Mouse (Mus musculus): ENCODE measurements around the gene Pard3b. TPM values are rescaled to one million over a fixed set of nuclear protein-coding genes. Genes with fewer than 3 reads are reported as not detected.

Gene Pard3b
- polyA plus RNA-seq, 1 experiment, result not detected

- Histone ChIP-seq H3K4me3 (ENCODE audit: insufficient read depth, low read depth, low read length) (no peak overlapping the region), H3K4me1 (ENCODE audit: control insufficient read depth, insufficient read depth, low read length) (no peaks in the 10 kb centered on the region), H3K27ac (ENCODE audit: insufficient read depth, low read depth, low read length) (no peak overlapping the region)
- WGBS, result 84% methylated on average over 3 of the region's 3 CpGs
- TF ChIP-seq POLR2A (IDR thresholded peaks at IDR 0.05; ENCODE audit: insufficient read depth, low read depth, low read length) (no peak), CTCF (IDR thresholded peaks at IDR 0.05; ENCODE audit: insufficient read depth, low read depth, low read length) (no peak)
These were observed 979.6 kb downstream of the Pard3b start for GRCm38 (mm10) chr1:62618109-62618665.

GRCm38 (mm10) chr1:62619456-62619855 lies 980.8 kb downstream of the Pard3b start:
- H3K27ac ChIP-seq (ENCODE audit: insufficient read depth, low read depth, low read length), result no peak overlapping the region
- WGBS, result 91% methylated on average over 5 of the region's 5 CpGs
- no peaks in the 10 kb centered on the region for H3K4me1 ChIP-seq (ENCODE audit: control insufficient read depth, insufficient read depth, low read length)
- no peak overlapping the region for H3K4me3 ChIP-seq (ENCODE audit: insufficient read depth, low read depth, low read length)
- TF ChIP-seq CTCF (IDR thresholded peaks at IDR 0.05; ENCODE audit: insufficient read depth, low read depth, low read length) (no peak), POLR2A (IDR thresholded peaks at IDR 0.05; ENCODE audit: insufficient read depth, low read depth, low read length) (no peak)

DNA sequence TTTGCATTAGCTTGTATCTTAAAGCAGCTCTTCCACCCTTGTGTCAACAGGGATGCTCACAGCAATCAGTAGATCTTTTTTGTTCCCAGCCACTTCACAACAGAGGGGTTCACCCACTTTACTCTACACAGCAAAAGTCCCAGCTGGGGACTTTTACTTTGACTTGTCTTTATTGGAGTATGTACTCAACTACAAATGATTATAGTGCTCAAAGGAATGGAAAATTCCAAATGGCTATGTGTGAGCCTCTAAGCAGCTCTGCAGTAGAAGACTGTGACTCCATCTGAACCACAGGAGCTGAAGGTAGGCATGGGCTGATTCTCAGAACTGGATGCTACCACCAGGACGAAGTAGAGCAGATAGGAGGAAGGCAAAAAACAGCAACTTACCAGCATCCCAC lies 983.8 kb downstream of the Pard3b start:
- WGBS, result 91% methylated on average over 1 of the region's 1 CpGs
- Histone ChIP-seq H3K4me3 (ENCODE audit: insufficient read depth, low read depth, low read length) (no peak overlapping the region), H3K4me1 (ENCODE audit: control insufficient read depth, insufficient read depth, low read length) (no peaks in the 10 kb centered on the region), H3K27ac (ENCODE audit: insufficient read depth, low read depth, low read length) (no peak overlapping the region)
- TF ChIP-seq CTCF (IDR thresholded peaks at IDR 0.05; ENCODE audit: insufficient read depth, low read depth, low read length) (no peak), POLR2A (IDR thresholded peaks at IDR 0.05; ENCODE audit: insufficient read depth, low read depth, low read length) (no peak)

- WGBS, result 98% methylated on average over 2 of the region's 2 CpGs
- Histone ChIP-seq H3K27ac (ENCODE audit: insufficient read depth, low read depth, low read length) (no peak overlapping the region), H3K4me3 (ENCODE audit: insufficient read depth, low read depth, low read length) (no peak overlapping the region), H3K4me1 (ENCODE audit: control insufficient read depth, insufficient read depth, low read length) (no peaks in the 10 kb centered on the region)
- TF ChIP-seq CTCF (IDR thresholded peaks at IDR 0.05; ENCODE audit: insufficient read depth, low read depth, low read length) (no peak), POLR2A (IDR thresholded peaks at IDR 0.05; ENCODE audit: insufficient read depth, low read depth, low read length) (no peak)
These were observed 985.5 kb downstream of the Pard3b start for GRCm38 (mm10) chr1:62624166-62624565.

DNA sequence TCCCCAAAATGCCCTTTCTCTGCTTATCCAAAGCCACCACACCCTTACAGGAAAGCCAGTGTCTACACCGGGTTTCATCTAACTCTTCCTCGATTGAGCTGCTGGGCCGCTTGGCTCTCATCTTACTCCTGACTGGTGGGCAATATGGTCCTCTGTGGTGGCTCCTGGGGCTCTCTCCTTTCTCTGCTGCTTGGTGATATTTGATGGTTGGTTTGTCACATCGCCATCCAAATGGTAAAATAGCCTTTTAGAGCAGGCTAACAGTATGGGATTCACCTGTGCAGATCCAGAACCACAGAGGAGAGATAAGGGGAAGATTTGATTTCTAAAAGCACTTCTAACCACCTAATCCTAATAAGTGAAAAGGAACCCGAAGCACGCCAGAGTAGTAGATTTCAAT lies 986.2 kb downstream of the Pard3b start:
- no peak overlapping the region for H3K27ac ChIP-seq (ENCODE audit: insufficient read depth, low read depth, low read length)
- 96% methylated on average over 6 of the region's 6 CpGs for WGBS
- H3K4me3 ChIP-seq (ENCODE audit: insufficient read depth, low read depth, low read length), result no peak overlapping the region
- H3K4me1 ChIP-seq (ENCODE audit: control insufficient read depth, insufficient read depth, low read length), result no peaks in the 10 kb centered on the region
- TF ChIP-seq CTCF (IDR thresholded peaks at IDR 0.05; ENCODE audit: insufficient read depth, low read depth, low read length), result no peak
- no peak for TF ChIP-seq POLR2A (IDR thresholded peaks at IDR 0.05; ENCODE audit: insufficient read depth, low read depth, low read length)

DNA sequence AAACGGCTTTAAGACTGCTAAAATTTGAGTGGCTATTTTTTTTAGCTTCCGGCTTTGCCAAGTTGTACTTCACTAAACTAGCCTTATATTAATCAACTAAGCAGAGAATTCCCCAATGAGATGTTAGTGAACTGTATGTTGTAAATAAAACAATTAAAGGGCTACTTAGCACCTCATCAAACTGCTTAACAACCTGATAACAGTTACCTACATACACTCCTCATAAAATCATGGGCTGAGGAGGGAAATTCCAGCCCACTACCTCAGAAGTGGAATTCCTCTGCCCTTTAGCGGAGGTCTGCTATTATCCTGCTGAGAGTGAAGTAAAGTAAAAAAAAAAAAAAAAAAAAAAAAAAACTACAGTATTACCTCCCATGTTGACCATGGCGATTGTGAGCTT lies 986.7 kb downstream of the Pard3b start:
- H3K4me1 ChIP-seq (ENCODE audit: control insufficient read depth, insufficient read depth, low read length), result no peaks in the 10 kb centered on the region
- H3K27ac ChIP-seq (ENCODE audit: insufficient read depth, low read depth, low read length), result no peak overlapping the region
- TF ChIP-seq CTCF (IDR thresholded peaks at IDR 0.05; ENCODE audit: insufficient read depth, low read depth, low read length), result no peak
- no peak for TF ChIP-seq POLR2A (IDR thresholded peaks at IDR 0.05; ENCODE audit: insufficient read depth, low read depth, low read length)
- no peak overlapping the region for H3K4me3 ChIP-seq (ENCODE audit: insufficient read depth, low read depth, low read length)
- WGBS, result 92% methylated on average over 4 of the region's 4 CpGs

GRCm38 (mm10) chr1:62625819-62626505 lies 987.3 kb downstream of the Pard3b start:
- no peak for TF ChIP-seq CTCF (IDR thresholded peaks at IDR 0.05; ENCODE audit: insufficient read depth, low read depth, low read length)
- TF ChIP-seq POLR2A (IDR thresholded peaks at IDR 0.05; ENCODE audit: insufficient read depth, low read depth, low read length), result no peak
- Histone ChIP-seq H3K4me3 (ENCODE audit: insufficient read depth, low read depth, low read length) (no peak overlapping the region), H3K27ac (ENCODE audit: insufficient read depth, low read depth, low read length) (no peak overlapping the region), H3K4me1 (ENCODE audit: control insufficient read depth, insufficient read depth, low read length) (no peaks in the 10 kb centered on the region)
- WGBS, result 96% methylated on average over 10 of the region's 10 CpGs

GRCm38 (mm10) chr1:62629952-62630351 lies 991.3 kb downstream of the Pard3b start:
- no peaks in the 10 kb centered on the region for H3K4me1 ChIP-seq (ENCODE audit: control insufficient read depth, insufficient read depth, low read length)
- whole genome bisulfite sequencing, result 42% methylated on average over 1 of the region's 1 CpGs
- H3K4me3 ChIP-seq (ENCODE audit: insufficient read depth, low read depth, low read length), result no peak overlapping the region
- TF ChIP-seq CTCF (IDR thresholded peaks at IDR 0.05; ENCODE audit: insufficient read depth, low read depth, low read length) (no peak), POLR2A (IDR thresholded peaks at IDR 0.05; ENCODE audit: insufficient read depth, low read depth, low read length) (no peak)
- no peak overlapping the region for H3K27ac ChIP-seq (ENCODE audit: insufficient read depth, low read depth, low read length)

DNA sequence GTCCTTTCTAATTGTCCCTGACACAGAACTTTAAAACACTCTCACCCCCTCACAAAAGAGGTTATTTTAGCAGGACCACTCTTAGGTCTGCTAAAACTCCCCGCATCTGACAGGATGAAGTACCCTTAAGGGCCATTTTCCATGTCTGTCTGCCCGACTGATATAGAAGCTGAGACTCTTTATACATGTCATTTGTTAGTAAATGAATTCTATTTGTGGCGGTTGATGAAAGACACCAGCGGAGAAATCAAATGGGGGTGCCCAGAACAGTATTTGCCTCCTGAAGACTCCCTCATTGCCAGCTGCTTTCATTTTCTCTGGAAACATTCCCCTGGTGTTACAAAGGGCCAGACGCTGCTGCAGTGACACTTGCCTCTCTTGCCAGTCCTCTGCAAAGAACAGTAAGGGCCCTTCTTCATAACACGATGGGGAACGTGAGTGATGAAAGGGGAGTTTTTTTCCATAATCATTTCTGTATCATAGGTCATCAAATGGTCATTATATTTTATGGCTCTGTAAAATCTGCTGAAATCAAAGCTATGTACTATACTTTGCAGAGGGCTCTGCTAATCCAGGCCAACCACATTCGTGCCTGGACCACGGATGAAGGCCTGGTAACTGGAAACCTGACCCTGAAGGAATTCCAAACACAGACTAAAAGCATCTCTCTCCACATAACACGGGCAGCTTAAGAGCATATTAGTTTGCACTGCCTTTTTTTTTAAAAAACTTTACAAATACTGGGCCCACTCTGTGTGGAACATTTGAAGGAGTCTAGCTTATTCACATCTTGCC lies 993.1 kb downstream of the Pard3b start:
- H3K4me1 ChIP-seq (ENCODE audit: control insufficient read depth, insufficient read depth, low read length), result no peaks in the 10 kb centered on the region
- no peak overlapping the region for H3K27ac ChIP-seq (ENCODE audit: insufficient read depth, low read depth, low read length)
- TF ChIP-seq POLR2A (IDR thresholded peaks at IDR 0.05; ENCODE audit: insufficient read depth, low read depth, low read length) (no peak), CTCF (IDR thresholded peaks at IDR 0.05; ENCODE audit: insufficient read depth, low read depth, low read length) (no peak)
- 82% methylated on average over 10 of the region's 10 CpGs for WGBS
- H3K4me3 ChIP-seq (ENCODE audit: insufficient read depth, low read depth, low read length), result no peak overlapping the region
